Mouse (Mus musculus) cortical plate, adult 2 months (tissue): ENCODE results near the gene Pi4ka. TPM values are rescaled to one million over a fixed set of nuclear protein-coding genes. Genes with fewer than 3 reads are reported as not detected.

Experiments
- H3K27ac ChIP-seq: fragments of 200-500 bp; 2 replicates; pipeline ENCODE4 v1.5.1; 2012; ENCODE audit warnings: low read length, control low read depth, inconsistent platforms; ENCODE audit not compliant: insufficient read depth
- H3K4me1 ChIP-seq: fragments of 200-500 bp; 2 replicates; pipeline ENCODE4 v1.6.1; 2011; ENCODE audit warnings: low read length; ENCODE audit not compliant: control insufficient read depth, insufficient read depth
- H3K4me3 ChIP-seq: fragments of 200-500 bp; 2 replicates; pipeline ENCODE4 v1.5.1; 2011; ENCODE audit warnings: mild to moderate bottlenecking, low read length, control low read depth; ENCODE audit not compliant: insufficient read depth
- CTCF ChIP-seq: fragments of 200-500 bp; IDR thresholded peaks from 2 replicates; pipeline ENCODE4 v1.5.1; 2011; ENCODE audit warnings: mild to moderate bottlenecking, control low read depth, low read length; ENCODE audit not compliant: insufficient read depth; ENCODE audit errors: extremely low read depth
- POLR2A ChIP-seq: fragments of 200-500 bp; IDR thresholded peaks from 2 replicates; pipeline ENCODE4 v1.6.1; 2011; ENCODE audit warnings: mild to moderate bottlenecking, low read length, control low read depth; ENCODE audit not compliant: insufficient read depth; ENCODE audit errors: extremely low read depth
- polyA plus RNA-seq: library from polyadenylated mRNA; depleted of rRNA; stranded (reverse); fragments of >200 nt; gene quantifications from 2 replicates; pipeline ENCODE4 v1.2.3, GENCODE M21; 2012

Pi4ka gene
- polyA plus RNA-seq, 1 experiment, result 336 TPM

DNA sequence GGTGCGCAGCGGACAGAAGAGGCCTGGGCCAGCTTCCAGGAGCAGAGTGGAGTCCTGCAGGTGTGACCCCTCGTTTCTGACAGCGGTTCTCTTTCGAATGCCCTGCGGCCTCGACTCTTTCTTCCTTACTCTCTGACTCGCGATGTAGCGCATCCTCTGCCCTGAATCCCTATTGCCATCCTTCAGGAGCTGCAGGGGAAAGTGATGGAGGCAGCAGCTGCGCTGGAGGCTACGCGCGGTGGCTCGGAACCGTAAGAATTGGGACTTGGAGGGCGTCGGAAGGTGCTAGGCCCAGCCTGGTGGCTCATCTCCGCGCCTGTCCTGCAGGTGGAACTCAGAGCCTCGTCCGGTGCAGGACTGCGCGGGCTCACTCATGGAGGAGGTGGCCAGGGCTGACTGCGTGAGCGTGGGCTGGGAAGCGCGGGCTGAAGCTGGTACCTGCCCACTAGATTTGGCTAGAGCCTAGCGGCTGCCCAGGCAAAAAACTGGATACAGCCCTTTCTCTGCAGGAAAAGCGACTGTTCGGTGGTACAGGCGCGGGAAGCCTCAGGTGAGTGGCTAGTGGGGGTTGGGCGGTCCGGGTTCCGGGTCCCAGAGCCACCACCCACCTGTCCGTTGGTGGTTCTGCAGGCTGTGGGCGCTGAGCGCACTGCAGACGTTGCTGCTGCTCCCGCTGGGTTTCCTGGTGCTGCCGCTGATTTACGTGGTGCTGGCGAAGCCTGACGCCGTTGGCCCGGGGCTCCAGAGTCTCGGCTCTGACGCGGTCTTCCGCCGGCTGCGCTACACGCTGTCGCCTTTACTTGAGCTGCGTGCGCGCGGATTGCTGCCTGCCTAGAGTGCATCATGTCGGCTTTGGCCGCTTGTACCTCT lies 128.5 kb downstream of the Pi4ka start:
- TF ChIP-seq POLR2A, result peak; percentile 38; the same call in 1 of the 2 replicates
- no peak for TF ChIP-seq CTCF
- H3K4me3 ChIP-seq, result peak overlapping the region; percentile 56
- H3K4me1 ChIP-seq, result peaks cover 2% of the 10 kb centered on the region; the same call in 1 of the 2 replicates
- peak overlapping the region; percentile 83 for H3K27ac ChIP-seq

DNA sequence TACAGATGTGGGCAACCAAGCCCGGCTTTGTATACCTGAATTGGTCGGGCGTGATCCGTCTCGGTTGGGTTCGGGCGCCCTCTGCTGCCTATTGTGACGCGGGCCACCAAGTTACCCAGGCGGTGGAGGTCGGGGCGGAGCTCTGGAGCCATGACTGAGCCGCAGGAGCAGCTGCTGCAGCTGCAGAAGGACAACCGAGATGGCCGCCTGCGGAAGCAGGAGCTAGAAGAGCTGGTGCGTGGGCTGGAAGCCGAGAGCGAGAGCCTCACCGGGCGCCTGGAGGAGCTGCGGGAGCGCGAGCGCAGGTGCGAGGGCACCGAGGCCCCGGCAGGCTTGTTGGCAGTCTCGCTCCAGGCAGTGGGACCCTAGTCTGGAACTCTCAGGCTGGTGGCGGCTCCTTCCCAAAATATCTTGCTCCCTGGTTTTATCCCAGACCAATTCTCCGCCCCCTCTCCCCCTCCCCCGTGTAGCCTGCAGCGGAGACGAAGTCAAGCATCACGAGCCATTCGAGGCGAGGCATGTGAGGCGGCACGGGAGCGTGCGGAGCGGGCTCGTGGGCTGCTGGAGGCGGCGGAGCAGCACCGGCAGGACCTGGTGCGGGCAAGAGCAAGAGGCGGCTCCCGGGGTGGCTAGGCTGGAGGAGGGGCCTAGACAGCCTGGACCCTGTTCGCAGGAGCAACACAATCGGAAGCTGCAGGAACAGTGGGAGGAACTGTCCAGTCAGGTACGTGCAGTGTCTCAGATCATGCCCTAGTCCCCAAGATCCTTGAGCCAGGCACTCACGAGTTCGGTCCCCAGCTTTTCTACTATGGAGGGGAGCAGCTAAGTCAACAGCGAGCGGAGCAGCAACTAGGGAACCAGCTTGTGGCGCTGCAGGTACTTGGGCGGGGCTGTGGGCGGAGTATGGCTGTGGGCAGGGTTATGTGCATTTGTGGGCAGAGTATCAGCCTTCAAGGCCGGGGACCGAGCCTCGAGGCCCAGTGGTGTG lies 129.7 kb downstream of the Pi4ka start:
- H3K27ac ChIP-seq, result peak overlapping the region; percentile 41
- H3K4me3 ChIP-seq, result peak overlapping the region; percentile 56
- peaks cover 2% of the 10 kb centered on the region; the same call in 1 of the 2 replicates for H3K4me1 ChIP-seq
- TF ChIP-seq POLR2A (peak; percentile 76), CTCF (peak; percentile 73)

DNA sequence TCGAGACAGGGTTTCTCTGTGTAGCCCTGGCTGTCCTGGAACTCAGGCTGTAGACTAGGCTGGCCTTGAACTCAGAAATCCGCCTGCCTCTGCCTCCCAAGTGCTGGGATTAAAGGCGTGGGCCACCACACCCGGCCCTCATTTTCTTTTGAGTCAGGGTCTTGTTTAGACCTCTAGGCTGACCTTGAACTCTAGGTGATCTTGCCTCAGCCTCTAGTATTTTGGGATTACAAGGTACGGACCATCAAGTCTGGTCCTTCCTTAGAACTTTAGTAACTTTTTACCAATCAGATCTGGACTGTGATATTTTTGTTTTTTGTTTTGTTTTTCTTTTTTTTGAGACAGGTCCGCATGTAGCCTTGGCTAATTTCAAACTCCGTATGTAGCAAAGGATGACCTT lies 130.4 kb downstream of the Pi4ka start, which contains the start of gene Tmem191c:
TSS of gene Tmem191c (plus strand) at position 357 of the 400 bp plus-strand sequence.
- Histone ChIP-seq H3K4me3 (peak within 1 kb of the TSS; percentile 56), H3K27ac (peak within 1 kb of the TSS; percentile 41), H3K4me1 (peaks cover 2% of the 10 kb centered on the region; the same call in 1 of the 2 replicates)
- TF ChIP-seq CTCF (no peak), POLR2A (no peak)

DNA sequence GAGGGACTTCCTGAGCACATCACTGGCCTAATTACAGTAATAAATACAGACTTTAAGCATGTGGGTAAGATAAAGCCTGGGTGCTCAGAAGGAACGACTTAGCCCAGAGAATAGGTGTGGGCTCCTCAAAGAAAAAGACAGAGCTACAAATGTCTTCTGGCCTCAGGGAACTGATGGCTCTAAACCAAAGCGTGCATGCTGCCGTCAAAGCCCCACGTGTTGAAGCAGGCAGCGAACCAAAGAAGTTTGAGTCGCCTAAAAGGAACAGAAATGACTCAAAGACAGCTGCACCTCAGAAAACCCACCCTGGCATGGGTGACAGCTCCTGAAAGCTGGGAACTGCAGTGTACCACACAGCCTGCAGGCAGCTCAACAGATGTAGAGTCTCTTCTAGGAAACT lies 134.3 kb downstream of the Pi4ka start:
- Histone ChIP-seq H3K27ac (no peak overlapping the region), H3K4me3 (no peak overlapping the region), H3K4me1 (no peaks in the 10 kb centered on the region)
- no peak for TF ChIP-seq CTCF
- no peak for TF ChIP-seq POLR2A

DNA sequence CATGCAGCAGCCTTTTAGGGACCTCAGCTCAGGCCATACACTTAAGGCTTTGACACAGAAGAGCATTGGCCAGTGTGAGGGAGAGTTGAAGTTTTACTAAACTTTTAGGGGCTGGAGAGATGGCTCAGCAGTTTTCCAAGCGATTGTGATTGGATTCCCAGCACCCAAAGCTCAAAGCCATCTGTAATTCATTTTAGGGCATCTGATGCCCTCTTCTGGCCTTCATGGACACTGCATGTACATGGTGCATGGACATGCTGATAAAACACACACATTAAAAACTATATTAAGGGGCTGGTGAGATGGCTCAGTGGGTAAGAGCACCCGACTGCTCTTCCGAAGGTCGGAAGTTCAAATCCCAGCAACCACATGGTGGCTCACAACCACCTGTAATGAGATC lies 135.0 kb downstream of the Pi4ka start:
- H3K4me3 ChIP-seq, result no peak overlapping the region
- no peaks in the 10 kb centered on the region for H3K4me1 ChIP-seq
- H3K27ac ChIP-seq, result no peak overlapping the region
- peak; percentile 27; the same call in 1 of the 2 replicates for TF ChIP-seq CTCF
- no peak for TF ChIP-seq POLR2A

DNA sequence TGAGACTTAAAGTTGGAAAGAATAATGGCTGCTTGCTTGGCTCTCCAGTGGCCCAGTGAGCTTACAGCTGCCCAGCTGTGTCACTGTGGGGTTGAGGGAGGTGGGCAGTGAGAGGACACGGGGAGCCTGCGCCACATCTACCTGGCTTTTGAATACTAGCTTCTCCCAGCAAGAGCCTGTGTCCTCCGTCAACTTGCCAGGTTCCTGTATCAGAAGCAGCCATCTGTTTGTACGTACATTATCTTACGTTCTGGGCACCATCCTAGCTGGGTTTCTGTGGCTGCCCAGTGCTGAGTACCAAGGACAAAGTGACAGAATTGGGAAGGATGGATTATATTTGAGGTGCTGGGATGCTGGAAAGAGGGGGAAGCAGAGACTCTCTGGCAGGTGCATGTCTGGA lies 136.2 kb downstream of the Pi4ka start:
- H3K4me1 ChIP-seq, result no peaks in the 10 kb centered on the region
- TF ChIP-seq CTCF (no peak), POLR2A (no peak)
- H3K27ac ChIP-seq, result no peak overlapping the region
- H3K4me3 ChIP-seq, result no peak overlapping the region

DNA sequence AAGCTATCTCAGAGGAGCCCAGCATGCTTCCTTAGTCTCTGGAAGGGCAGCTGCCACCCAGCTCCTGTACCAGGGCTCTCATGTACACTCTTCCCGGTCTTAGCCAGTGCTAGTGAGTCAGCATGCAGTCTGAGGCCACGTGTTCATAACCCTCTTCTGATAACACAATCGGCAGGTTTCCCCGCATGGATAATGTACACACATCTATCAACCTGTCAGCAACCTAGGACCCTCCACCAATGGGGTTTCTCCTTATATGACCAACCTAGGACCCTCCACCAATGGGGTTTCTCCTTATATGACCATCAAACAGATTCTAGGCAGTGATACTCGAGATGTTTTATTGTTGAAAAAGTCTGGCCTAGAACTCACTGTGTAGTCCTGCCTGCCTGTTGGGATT lies 138.2 kb downstream of the Pi4ka start:
- TF ChIP-seq CTCF, result no peak
- no peak for TF ChIP-seq POLR2A
- H3K4me1 ChIP-seq, result no peaks in the 10 kb centered on the region
- no peak overlapping the region for H3K4me3 ChIP-seq
- no peak overlapping the region for H3K27ac ChIP-seq

DNA sequence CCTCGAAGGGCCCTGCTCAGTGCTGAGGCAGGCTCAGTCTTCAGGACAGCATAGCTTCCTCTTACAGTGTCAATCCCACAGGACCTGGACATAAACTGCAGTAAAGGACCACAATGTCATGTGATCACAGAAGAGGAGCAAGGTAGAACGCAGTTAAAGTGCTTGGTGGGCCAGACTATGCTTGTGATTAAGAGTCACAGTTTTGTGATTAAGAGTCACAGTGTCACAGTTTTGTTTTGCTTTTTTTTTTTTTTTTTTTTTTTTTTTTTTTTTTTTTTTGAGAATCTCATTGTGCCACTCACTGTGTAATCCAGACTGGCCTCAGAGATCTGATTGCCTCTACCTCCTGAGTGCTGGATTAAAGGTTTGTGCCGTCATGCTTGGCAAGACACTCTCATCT lies 140.0 kb downstream of the Pi4ka start:
- Histone ChIP-seq H3K27ac (no peak overlapping the region), H3K4me1 (no peaks in the 10 kb centered on the region), H3K4me3 (no peak overlapping the region)
- TF ChIP-seq POLR2A (no peak), CTCF (no peak)

DNA sequence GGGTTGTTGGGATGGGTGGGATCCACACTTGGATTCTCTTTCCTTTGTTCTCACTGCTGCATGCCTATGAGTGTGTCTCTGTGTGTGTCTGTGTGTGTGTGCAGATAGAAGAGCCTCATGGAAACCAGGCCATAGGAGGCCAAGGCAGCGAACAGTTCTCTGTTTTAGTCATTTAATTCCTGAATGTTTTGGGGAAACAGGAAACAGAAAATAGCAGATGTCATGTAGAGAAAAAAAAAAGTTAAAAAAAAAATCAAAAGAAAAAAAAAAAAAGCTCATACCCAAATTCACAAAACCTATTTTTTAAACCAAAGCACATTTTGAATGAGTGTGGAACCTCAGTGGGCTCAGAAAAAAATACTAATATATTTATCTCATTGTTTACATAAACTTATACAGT lies 144.8 kb downstream of the Pi4ka start:
- Histone ChIP-seq H3K4me1 (no peaks in the 10 kb centered on the region), H3K27ac (no peak overlapping the region), H3K4me3 (no peak overlapping the region)
- no peak for TF ChIP-seq CTCF
- TF ChIP-seq POLR2A, result no peak
